Mouse (Mus musculus) kidney, postnatal 0 days (tissue): ENCODE measurements around the gene Oas2. TPM values are rescaled to one million over a fixed set of nuclear protein-coding genes. Genes with fewer than 3 reads are reported as not detected.

Experiments
- ATAC-seq: fragments of 200-750 bp; cut with Nextera tagmentation; replicated peaks from 2 replicates; pipeline ENCODE4 v1.8.0; 2017; ENCODE audit warnings: low read depth, moderate number of reproducible peaks, moderate TSS enrichment, moderate library complexity; ENCODE audit not compliant: low FRiP score
- DNase-seq: peaks from one replicate; pipeline ENCODE4 v3.0.0-alpha.2; 2016; ENCODE audit warnings: low spot score
- H3K27ac ChIP-seq: fragments of 300-500 bp; sonication (generic); 2 replicates; pipeline ENCODE4 v1.5.1; 2014; ENCODE audit warnings: mild to moderate bottlenecking
- H3K27me3 ChIP-seq: fragments of 300-500 bp; sonication (generic); 2 replicates; pipeline ENCODE4 v1.6.1; 2014; ENCODE audit warnings: low read length, mixed read lengths; ENCODE audit not compliant: insufficient read depth
- H3K36me3 ChIP-seq: fragments of 300-500 bp; sonication (generic); 2 replicates; pipeline ENCODE4 v1.6.1; 2014; ENCODE audit warnings: low read length, mixed read lengths; ENCODE audit not compliant: insufficient read depth
- H3K4me1 ChIP-seq: fragments of 300-500 bp; sonication (generic); replicated peaks from 2 replicates; pipeline ENCODE4 v1.6.1; 2014; ENCODE audit warnings: antibody characterized with exemption, low read length, mixed read lengths; ENCODE audit not compliant: insufficient read depth
- H3K4me2 ChIP-seq: fragments of 300-500 bp; sonication (generic); 2 replicates; pipeline ENCODE4 v1.6.1; 2014; ENCODE audit warnings: mild to moderate bottlenecking, low read length, moderate library complexity, mixed read lengths
- H3K4me3 ChIP-seq: fragments of 300-500 bp; sonication (generic); replicated peaks from 2 replicates; pipeline ENCODE4 v1.5.1; 2014; ENCODE audit warnings: low read depth, low read length
- H3K9ac ChIP-seq: fragments of 300-500 bp; sonication (generic); 2 replicates; pipeline ENCODE4 v1.6.1; 2014; ENCODE audit warnings: low read depth, low read length
- H3K9me3 ChIP-seq: fragments of 300-500 bp; sonication (generic); replicated peaks from 2 replicates; pipeline ENCODE4 v1.6.1; 2016; ENCODE audit warnings: low read length, inconsistent platforms, mixed read lengths
- CTCF ChIP-seq: IDR thresholded peaks from 2 replicates; pipeline ENCODE4 v1.5.1; 2016; ENCODE audit warnings: antibody characterized with exemption, low read depth, mild to moderate bottlenecking, moderate library complexity
- WGBS: fragments of 180-500 bp; shearing (Covaris S2); extraction: QIAGEN DNeasy Blood & Tissue Kit; methylation state at CpG from one replicate; pipeline ENCODE4 v1.1.7; 2014; 5-methylcytosine and 5-hydroxymethylcytosine counted together
- polyA plus RNA-seq: library from polyadenylated mRNA; unstranded; fragments of >200 nt; fragmentation: Nextera tagmentation; extraction: Ambion mirVana; gene quantifications from 2 replicates; pipeline ENCODE4 v1.2.1, GENCODE M21; 2015

Gene Oas2
- polyA plus RNA-seq, 1 experiment from 2014 or later = 0.87 TPM

DNA sequence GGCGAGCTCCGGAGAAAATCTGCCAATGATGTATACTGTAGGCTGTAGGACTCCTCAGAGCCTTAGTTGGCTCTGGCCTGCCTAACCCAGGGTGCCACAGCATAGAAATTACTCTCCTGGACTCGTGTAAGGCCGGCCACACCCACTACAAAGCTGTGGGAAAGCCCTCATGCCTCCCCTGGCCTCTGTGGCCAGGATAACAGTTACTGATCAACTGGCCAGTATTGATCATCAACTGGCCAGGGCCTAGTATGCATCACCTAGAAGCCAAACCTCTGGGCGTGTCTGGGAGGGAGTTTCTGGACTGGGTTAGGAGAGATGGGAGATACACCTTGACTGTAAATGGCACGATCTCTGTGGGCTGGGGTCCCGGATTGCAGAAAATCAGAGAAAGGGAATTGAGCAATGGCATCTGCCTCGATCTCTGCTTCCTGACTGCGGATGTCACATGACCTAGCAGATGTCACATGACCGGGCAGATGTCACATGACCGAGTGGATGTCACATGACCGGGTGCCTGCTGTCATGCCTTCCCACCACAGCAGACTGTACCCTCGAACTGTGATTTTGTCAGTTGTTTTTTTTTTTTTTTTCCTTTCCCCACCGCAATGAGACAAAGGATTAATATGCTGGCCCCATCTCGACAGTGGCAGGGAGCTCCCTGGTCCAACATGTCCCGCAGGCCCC is 53.5 kb downstream of the Oas2 start:
- Histone ChIP-seq H3K4me3 (no peak overlapping the region), H3K27me3 (peaks cover 22% of the 10 kb centered on the region), H3K9ac (no peak overlapping the region), H3K9me3 (no peaks in the 10 kb centered on the region), H3K4me2 (no peak overlapping the region), H3K4me1 (no peaks in the 10 kb centered on the region), H3K36me3 (no peaks in the 10 kb centered on the region), H3K27ac (no peak overlapping the region)
- TF ChIP-seq CTCF = no peak
- WGBS = 79% methylated on average over 16 of the region's 16 CpGs
- DNase-seq = no peak
- no peak; the same call in 1 of the 2 replicates for ATAC-seq

DNA sequence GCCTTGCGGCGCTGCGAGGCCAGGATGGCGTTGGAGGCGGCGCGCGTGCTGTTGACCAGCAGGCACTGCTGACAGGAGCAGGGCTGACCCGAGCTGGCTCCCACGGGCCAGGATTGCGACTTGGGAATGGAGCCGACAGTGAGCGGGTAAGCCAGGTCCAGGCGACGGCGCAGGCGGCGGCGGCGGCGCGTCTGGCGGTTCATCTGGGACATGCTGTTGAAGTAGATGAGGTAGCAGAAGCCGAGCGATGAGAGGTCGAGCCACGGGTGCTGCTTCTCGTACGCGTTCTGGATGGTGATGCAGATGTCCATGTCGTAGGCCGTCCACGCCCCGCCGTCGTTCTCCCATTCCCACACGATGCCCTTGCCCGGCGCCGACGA is 55.0 kb downstream of the Oas2 start:
- Histone ChIP-seq H3K4me3 (peak overlapping the region; percentile 9; the same call in 1 of the 2 replicates), H3K4me2 (peak overlapping the region; percentile 41), H3K4me1 (no peaks in the 10 kb centered on the region), H3K36me3 (no peaks in the 10 kb centered on the region), H3K27me3 (peaks cover 22% of the 10 kb centered on the region), H3K27ac (no peak overlapping the region), H3K9me3 (no peaks in the 10 kb centered on the region), H3K9ac (peak overlapping the region; percentile 1; the same call in 1 of the 2 replicates)
- ATAC-seq (no peak), DNase-seq (no peak)
- 10% methylated on average over 39 of the region's 41 CpGs for WGBS
- TF ChIP-seq CTCF = no peak

DNA sequence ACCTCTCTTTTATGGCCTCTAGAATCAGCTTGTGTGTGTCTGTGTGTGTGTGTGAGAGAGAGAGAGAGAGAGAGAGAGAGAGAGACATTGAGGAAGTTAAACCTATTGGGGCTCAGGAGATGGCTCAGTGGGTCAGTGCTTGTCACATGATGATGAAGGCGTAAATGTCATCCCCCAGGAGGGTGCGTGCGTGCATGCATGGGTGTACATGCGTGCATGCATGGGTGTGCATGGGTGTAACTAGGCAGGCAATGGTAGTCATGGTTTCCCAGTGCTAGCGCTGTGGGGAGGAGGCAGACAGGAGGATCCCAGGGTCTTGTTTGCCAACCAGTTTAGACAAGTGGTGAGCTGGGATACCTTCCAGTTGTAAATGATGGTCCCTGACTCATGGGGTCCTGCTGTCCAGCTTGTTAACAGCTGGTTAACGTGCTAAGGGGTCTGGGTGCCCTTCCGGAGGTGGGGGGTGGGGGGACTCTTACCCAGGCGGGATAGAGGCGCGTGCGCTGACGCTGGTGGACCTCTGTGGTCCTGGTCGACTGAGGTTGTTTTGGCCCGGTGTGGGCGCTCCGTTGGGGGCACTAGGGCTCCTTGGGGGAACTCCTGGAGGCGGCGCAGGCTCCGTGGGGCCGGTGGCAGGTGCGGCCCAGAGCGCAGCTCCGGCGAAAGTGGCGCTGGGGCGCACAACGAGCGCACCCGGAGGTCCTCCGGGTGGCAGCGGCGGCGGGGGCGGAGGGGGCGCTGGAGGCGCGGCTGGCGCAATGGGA is 55.5 kb downstream of the Oas2 start:
- H3K4me2 ChIP-seq = peak overlapping the region; percentile 41
- peak overlapping the region; percentile 1; the same call in 1 of the 2 replicates for H3K9ac ChIP-seq
- no peaks in the 10 kb centered on the region for H3K36me3 ChIP-seq
- H3K4me3 ChIP-seq = peak overlapping the region; percentile 9; the same call in 1 of the 2 replicates
- H3K27ac ChIP-seq = no peak overlapping the region
- H3K9me3 ChIP-seq = no peaks in the 10 kb centered on the region
- no peak for TF ChIP-seq CTCF
- no peaks in the 10 kb centered on the region for H3K4me1 ChIP-seq
- no peak for DNase-seq
- peaks cover 22% of the 10 kb centered on the region for H3K27me3 ChIP-seq
- 26% methylated on average over 38 of the region's 38 CpGs for WGBS
- no peak for ATAC-seq

DNA sequence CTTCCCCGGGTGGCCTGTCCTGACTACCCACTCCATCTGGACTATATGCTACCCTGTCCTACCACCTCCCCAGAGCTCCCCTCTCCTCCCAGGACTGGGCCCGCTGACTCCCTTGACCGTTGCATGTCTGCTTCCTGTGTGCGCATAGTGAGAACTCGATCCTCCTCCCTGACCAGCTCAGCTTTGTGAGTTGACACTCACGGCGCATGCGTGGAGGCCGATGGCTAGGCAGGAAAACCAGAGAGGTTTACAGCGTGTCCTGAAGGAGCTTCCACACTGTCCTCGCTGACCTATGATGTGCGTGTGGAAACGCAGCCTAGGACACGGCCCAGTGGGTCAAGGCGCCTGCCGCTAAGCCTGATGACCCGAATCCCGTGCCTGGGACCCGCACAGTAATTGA is 57.6 kb downstream of the Oas2 start:
- TF ChIP-seq CTCF = no peak
- ATAC-seq = no peak

DNA sequence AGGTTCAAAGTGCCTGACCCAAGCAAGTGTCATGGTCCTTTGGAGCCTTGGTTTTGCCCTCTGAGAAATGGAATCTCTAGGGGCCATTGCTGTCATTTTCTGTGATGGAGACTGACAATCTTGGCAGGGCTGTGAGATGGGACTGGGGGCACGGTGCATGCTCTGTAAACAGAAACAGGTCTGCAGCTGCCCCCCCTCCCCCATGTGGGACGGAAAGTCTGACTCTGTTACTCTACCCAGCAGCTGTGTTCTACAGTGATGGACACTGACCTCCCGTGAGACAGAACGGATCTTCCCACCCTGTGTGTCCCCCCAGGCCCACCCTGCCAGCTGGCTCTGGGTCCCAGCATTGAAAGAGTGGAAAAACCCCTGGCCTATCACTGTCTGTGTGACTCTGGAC is 59.2 kb downstream of the Oas2 start:
- no peak overlapping the region for H3K4me2 ChIP-seq
- no peak for TF ChIP-seq CTCF

More for the DNA sequence above, 57.6 kb downstream of the Oas2 start:
- Histone ChIP-seq H3K36me3 (no peaks in the 10 kb centered on the region), H3K27me3 (peaks cover 22% of the 10 kb centered on the region), H3K4me3 (no peak overlapping the region), H3K27ac (no peak overlapping the region), H3K4me2 (no peak overlapping the region; the same call in 1 of the 2 replicates), H3K4me1 (no peaks in the 10 kb centered on the region), H3K9ac (no peak overlapping the region), H3K9me3 (no peaks in the 10 kb centered on the region)
- DNase-seq = peak; percentile 61
- WGBS = 39% methylated on average over 19 of the region's 19 CpGs

DNA sequence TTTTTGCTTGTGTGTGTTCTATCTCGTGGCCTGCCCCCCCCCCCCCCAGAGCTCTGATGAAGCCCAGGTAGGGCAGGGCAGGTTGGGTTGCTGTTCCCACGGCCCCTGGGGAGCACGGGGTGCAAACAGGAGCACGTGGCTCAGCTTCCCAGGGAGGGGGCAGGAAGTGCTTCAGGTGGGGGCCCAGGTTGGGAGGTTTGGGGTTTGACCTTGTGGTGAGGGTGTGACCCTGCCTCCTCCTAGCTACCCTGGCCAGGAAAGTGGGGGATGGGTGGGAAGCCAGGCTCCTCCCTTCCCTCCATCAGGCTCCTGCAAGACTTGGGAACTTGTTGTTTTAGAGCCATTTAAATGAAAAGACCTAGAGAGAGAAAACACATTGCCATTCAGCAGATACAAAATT is 61.2 kb downstream of the Oas2 start:
- WGBS = 24% methylated on average over 4 of the region's 4 CpGs

More for the DNA sequence above, 59.2 kb downstream of the Oas2 start:
- peaks cover 18% of the 10 kb centered on the region for H3K27me3 ChIP-seq
- 39% methylated on average over 4 of the region's 4 CpGs for WGBS
- H3K9ac ChIP-seq = no peak overlapping the region
- DNase-seq (no peak), ATAC-seq (no peak)
- H3K9me3 ChIP-seq = no peaks in the 10 kb centered on the region
- H3K4me3 ChIP-seq = no peak overlapping the region
- H3K27ac ChIP-seq = no peak overlapping the region
- no peaks in the 10 kb centered on the region for H3K4me1 ChIP-seq
- H3K36me3 ChIP-seq = no peaks in the 10 kb centered on the region

More for the DNA sequence above, 61.2 kb downstream of the Oas2 start:
- Histone ChIP-seq H3K4me3 (no peak overlapping the region), H3K27ac (no peak overlapping the region), H3K4me2 (no peak overlapping the region), H3K27me3 (no peaks in the 10 kb centered on the region), H3K9ac (no peak overlapping the region), H3K9me3 (no peaks in the 10 kb centered on the region), H3K36me3 (no peaks in the 10 kb centered on the region), H3K4me1 (no peaks in the 10 kb centered on the region)
- DNase-seq = no peak
- TF ChIP-seq CTCF = no peak
- no peak for ATAC-seq
